Mouse (Mus musculus) olfactory bulb, adult 2 months (tissue): ENCODE results near the gene Map7.

Experiments
- CTCF ChIP-seq: fragments of 200-500 bp; IDR thresholded peaks from 2 replicates; pipeline ENCODE4 v1.5.1; 2012; ENCODE audit warnings: low read depth, mild to moderate bottlenecking, low read length, moderate library complexity; ENCODE audit not compliant: insufficient read depth
- POLR2A ChIP-seq: fragments of 200-500 bp; IDR thresholded peaks from 2 replicates; pipeline ENCODE4 v1.6.1; 2012; ENCODE audit warnings: mild to moderate bottlenecking, low read depth, low read length, moderate library complexity; ENCODE audit not compliant: insufficient read depth

- TF ChIP-seq POLR2A (no peak), CTCF (no peak)
These were observed 116.2 kb downstream of the Map7 start for GRCm38 (mm10) chr10:20264479-20264878.
